Mouse (Mus musculus) intestine, embryonic 16.5 days (tissue): ENCODE measurements around the gene Ehmt2. TPM values are rescaled to one million over a fixed set of nuclear protein-coding genes. Genes with fewer than 3 reads are reported as not detected.

Source experiments
- ATAC-seq: fragments of 200-750 bp; cut with Nextera tagmentation; 2 replicates; pipeline ENCODE4 v1.8.0; 2017; ENCODE audit warnings: moderate TSS enrichment, moderate library complexity
- H3K27ac ChIP-seq: fragments of 300-500 bp; sonication (generic); 2 replicates; pipeline ENCODE4 v1.5.1; 2014; ENCODE audit warnings: mild to moderate bottlenecking, low read length
- H3K27me3 ChIP-seq: fragments of 300-500 bp; sonication (generic); replicated peaks from 2 replicates; pipeline ENCODE4 v1.6.1; 2014; ENCODE audit warnings: low read length, control low read depth, mixed read lengths; ENCODE audit not compliant: control insufficient read depth, insufficient read depth
- H3K36me3 ChIP-seq: fragments of 300-500 bp; sonication (generic); 2 replicates; pipeline ENCODE4 v1.6.1; 2014; ENCODE audit warnings: low read length, control low read depth; ENCODE audit not compliant: control insufficient read depth, insufficient read depth
- H3K4me1 ChIP-seq: fragments of 300-500 bp; sonication (generic); 2 replicates; pipeline ENCODE4 v1.6.1; 2014; ENCODE audit warnings: low read length, control low read depth, mixed read lengths; ENCODE audit not compliant: control insufficient read depth, insufficient read depth
- H3K4me2 ChIP-seq: fragments of 300-500 bp; sonication (generic); 2 replicates; pipeline ENCODE4 v1.6.1; 2014; ENCODE audit warnings: low read depth, low read length, control low read depth
- H3K4me3 ChIP-seq: fragments of 300-500 bp; sonication (generic); 2 replicates; pipeline ENCODE4 v1.5.1; 2014; ENCODE audit warnings: mild to moderate bottlenecking, low read length
- H3K9ac ChIP-seq: fragments of 300-500 bp; sonication (generic); 2 replicates; pipeline ENCODE4 v1.6.1; 2014; ENCODE audit warnings: low read depth, low read length
- H3K9me3 ChIP-seq: fragments of 300-500 bp; sonication (generic); 2 replicates; pipeline ENCODE4 v1.6.1; 2016; ENCODE audit warnings: low read length, control low read depth; ENCODE audit not compliant: control insufficient read depth
- WGBS: fragments of 180-500 bp; shearing (Covaris S2); extraction: QIAGEN DNeasy Blood & Tissue Kit; methylation state at CpG from one replicate; pipeline ENCODE4 v1.1.7; 2014; 5-methylcytosine and 5-hydroxymethylcytosine counted together
- polyA plus RNA-seq: library from polyadenylated mRNA; unstranded; fragments of >200 nt; fragmentation: Nextera tagmentation; extraction: Ambion mirVana; gene quantifications from 2 replicates; pipeline ENCODE4 v1.2.1, GENCODE M21; 2015

Gene Ehmt2
- polyA plus RNA-seq, 1 experiment from 2014 or later: 61.9 TPM

- H3K27me3 ChIP-seq: no peaks in the 10 kb centered on the region
- H3K9me3 ChIP-seq: no peaks in the 10 kb centered on the region
- no peak overlapping the region for H3K9ac ChIP-seq
- no peak overlapping the region for H3K27ac ChIP-seq
- 39% methylated on average over 5 of the region's 5 CpGs for WGBS
- peak; percentile 43 for ATAC-seq
- H3K4me3 ChIP-seq: no peak overlapping the region
- no peak overlapping the region for H3K4me2 ChIP-seq
- H3K4me1 ChIP-seq: peaks cover 19% of the 10 kb centered on the region; the same call in 1 of the 2 replicates
- peaks cover 33% of the 10 kb centered on the region for H3K36me3 ChIP-seq
Measured at GRCm38 (mm10) chr17:34911945-34912351, 13.7 kb downstream of the Ehmt2 start.

GRCm38 (mm10) chr17:34913930-34914665 is 15.8 kb downstream of the Ehmt2 start, which contains the start of gene Slc44a4:
Gene Slc44a4 (plus strand): TSS chr17:34914466.
- Histone ChIP-seq H3K4me3 (peak within 1 kb of the TSS; percentile 45), H3K4me1 (peaks cover 25% of the 10 kb centered on the region; the same call in 1 of the 2 replicates), H3K27ac (peak within 1 kb of the TSS; percentile 89), H3K36me3 (peaks cover 15% of the 10 kb centered on the region), H3K9ac (peak within 1 kb of the TSS; percentile 70), H3K9me3 (no peaks in the 10 kb centered on the region), H3K4me2 (peak within 1 kb of the TSS; percentile 52), H3K27me3 (no peaks in the 10 kb centered on the region)
- 30% methylated on average over 18 of the region's 18 CpGs for WGBS
- peak; percentile 49 for ATAC-seq

- WGBS: 17% methylated on average over 11 of the region's 11 CpGs
- H3K4me3 ChIP-seq: peak overlapping the region; percentile 45
- ATAC-seq: peak; percentile 71
Measured at GRCm38 (mm10) chr17:34915410-34915831, 17.2 kb downstream of the Ehmt2 start.

GRCm38 (mm10) chr17:34916316-34916715 is 18.0 kb downstream of the Ehmt2 start:
- no peak overlapping the region for H3K27ac ChIP-seq
- peaks cover 12% of the 10 kb centered on the region for H3K36me3 ChIP-seq
- no peak overlapping the region for H3K4me2 ChIP-seq
- WGBS: 88% methylated on average over 5 of the region's 5 CpGs
- H3K9ac ChIP-seq: no peak overlapping the region
- no peaks in the 10 kb centered on the region for H3K27me3 ChIP-seq
- peaks cover 20% of the 10 kb centered on the region; the same call in 1 of the 2 replicates for H3K4me1 ChIP-seq
- H3K4me3 ChIP-seq: no peak overlapping the region
- no peak for ATAC-seq
- no peaks in the 10 kb centered on the region for H3K9me3 ChIP-seq

More at GRCm38 (mm10) chr17:34915410-34915831, 17.2 kb downstream of the Ehmt2 start:
- Histone ChIP-seq H3K36me3 (peaks cover 14% of the 10 kb centered on the region), H3K4me1 (peaks cover 25% of the 10 kb centered on the region; the same call in 1 of the 2 replicates), H3K27ac (peak overlapping the region; percentile 89), H3K27me3 (no peaks in the 10 kb centered on the region), H3K9ac (peak overlapping the region; percentile 71), H3K4me2 (peak overlapping the region; percentile 52), H3K9me3 (no peaks in the 10 kb centered on the region)

- Histone ChIP-seq H3K9ac (peak overlapping the region; percentile 17; the same call in 1 of the 2 replicates), H3K4me1 (peaks cover 14% of the 10 kb centered on the region; the same call in 1 of the 2 replicates), H3K9me3 (no peaks in the 10 kb centered on the region), H3K36me3 (peaks cover 7% of the 10 kb centered on the region; the same call in 1 of the 2 replicates), H3K27ac (peak overlapping the region; percentile 43), H3K27me3 (no peaks in the 10 kb centered on the region), H3K4me2 (no peak overlapping the region), H3K4me3 (no peak overlapping the region)
- WGBS: 80% methylated on average over 9 of the region's 9 CpGs
- ATAC-seq: no peak
Measured at GRCm38 (mm10) chr17:34917188-34917587, 18.9 kb downstream of the Ehmt2 start.

GRCm38 (mm10) chr17:34922939-34923338 is 24.7 kb downstream of the Ehmt2 start:
- Histone ChIP-seq H3K9me3 (no peaks in the 10 kb centered on the region), H3K36me3 (no peaks in the 10 kb centered on the region), H3K4me2 (no peak overlapping the region), H3K4me3 (no peak overlapping the region), H3K27me3 (no peaks in the 10 kb centered on the region), H3K27ac (no peak overlapping the region), H3K4me1 (no peaks in the 10 kb centered on the region), H3K9ac (no peak overlapping the region)
- ATAC-seq: 0 out of 2 replicates have a peak, but pooled peaks have one; percentile 21
- 38% methylated on average over 6 of the region's 6 CpGs for WGBS

- Histone ChIP-seq H3K9ac (no peak overlapping the region), H3K27me3 (no peaks in the 10 kb centered on the region), H3K36me3 (no peaks in the 10 kb centered on the region), H3K4me3 (no peak overlapping the region), H3K27ac (no peak overlapping the region), H3K9me3 (no peaks in the 10 kb centered on the region), H3K4me2 (no peak overlapping the region), H3K4me1 (no peaks in the 10 kb centered on the region)
- ATAC-seq: no peak
- 73% methylated on average over 5 of the region's 5 CpGs for WGBS
Measured at GRCm38 (mm10) chr17:34924258-34924657, 26.0 kb downstream of the Ehmt2 start.

GRCm38 (mm10) chr17:34927306-34928019 is 29.2 kb downstream of the Ehmt2 start:
- no peak for ATAC-seq
- no peak overlapping the region for H3K4me2 ChIP-seq
- H3K4me1 ChIP-seq: peaks cover 7% of the 10 kb centered on the region
- no peak overlapping the region for H3K27ac ChIP-seq
- no peaks in the 10 kb centered on the region for H3K27me3 ChIP-seq
- H3K4me3 ChIP-seq: no peak overlapping the region
- H3K9ac ChIP-seq: no peak overlapping the region
- H3K36me3 ChIP-seq: no peaks in the 10 kb centered on the region; the same call in 1 of the 2 replicates
- H3K9me3 ChIP-seq: no peaks in the 10 kb centered on the region
- 84% methylated on average over 18 of the region's 18 CpGs for WGBS

- Histone ChIP-seq H3K9ac (no peak overlapping the region), H3K27me3 (no peaks in the 10 kb centered on the region), H3K9me3 (no peaks in the 10 kb centered on the region), H3K4me3 (no peak overlapping the region), H3K4me1 (peaks cover 12% of the 10 kb centered on the region), H3K27ac (no peak overlapping the region), H3K4me2 (no peak overlapping the region), H3K36me3 (peaks cover 5% of the 10 kb centered on the region; the same call in 1 of the 2 replicates)
- no peak for ATAC-seq
- WGBS: 50% methylated on average over 4 of the region's 4 CpGs
Measured at GRCm38 (mm10) chr17:34928841-34929240, 30.6 kb downstream of the Ehmt2 start.
